Mouse (Mus musculus): ENCODE data around the gene Fras1. TPM values are rescaled to one million over a fixed set of nuclear protein-coding genes. Genes with fewer than 3 reads are reported as not detected.

The Fras1 gene
- total RNA-seq, 2 experiments from 2014 or later: 10.9 to 14.3 TPM

GRCm38 (mm10) chr5:96635146-96635862 is 261.5 kb downstream of the Fras1 start:
- no peak for DNase-seq (ENCODE audit: extremely low spot score in 1 of 2, low spot score in 1 of 2)

GRCm38 (mm10) chr5:96635866-96636265 is 262.1 kb downstream of the Fras1 start:
- peak in 1 of 2 experiments; percentile 10 for DNase-seq (ENCODE audit: extremely low spot score in 1 of 2, low spot score in 1 of 2)

DNA sequence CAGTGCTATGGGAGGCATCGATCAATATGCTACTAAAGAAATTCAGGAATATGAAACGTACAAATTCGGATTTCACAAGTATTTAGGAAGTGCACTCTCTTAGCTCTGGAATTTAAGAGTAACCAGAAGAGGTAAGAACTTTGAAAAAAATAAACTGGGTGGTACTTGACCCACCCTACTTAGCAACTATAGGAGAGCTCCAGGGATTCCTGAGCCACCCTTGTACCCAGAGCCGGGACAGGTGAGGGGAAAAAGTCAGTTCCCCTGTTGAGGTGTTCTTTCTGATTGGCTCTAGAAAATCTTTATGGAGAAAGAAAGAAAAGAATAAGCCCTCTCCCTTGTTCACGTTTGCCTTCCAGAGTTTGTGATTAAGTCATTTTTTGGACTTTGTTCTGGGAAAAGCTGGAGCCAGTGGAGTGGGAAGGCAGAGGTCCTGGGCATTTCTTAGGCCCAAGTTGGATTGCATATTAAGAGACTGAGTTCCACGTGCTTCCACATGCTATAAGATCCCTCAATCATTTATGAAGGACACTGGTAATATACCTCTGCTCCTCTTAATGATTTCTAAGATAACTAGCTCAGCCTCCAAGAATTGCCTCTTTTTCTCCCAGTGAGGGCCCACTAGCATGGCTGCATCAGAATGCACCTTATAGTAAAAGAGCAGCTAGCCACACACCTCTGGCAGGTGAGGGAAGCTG is 265.6 kb downstream of the Fras1 start:
- no peak for DNase-seq (ENCODE audit: extremely low spot score in 1 of 2, low spot score in 1 of 2)

GRCm38 (mm10) chr5:96641297-96641696 is 267.5 kb downstream of the Fras1 start:
- no peak for DNase-seq (ENCODE audit: extremely low spot score in 1 of 2, low spot score in 1 of 2)

- DNase-seq (ENCODE audit: extremely low spot score in 1 of 2, low spot score in 1 of 2): no peak
Measured at GRCm38 (mm10) chr5:96675676-96676075, 301.9 kb downstream of the Fras1 start.

- peak in 1 of 2 experiments; percentile 47 for DNase-seq (ENCODE audit: extremely low spot score in 1 of 2, low spot score in 1 of 2)
Measured at GRCm38 (mm10) chr5:96677498-96677897, 303.7 kb downstream of the Fras1 start.

GRCm38 (mm10) chr5:96681085-96681484 is 307.3 kb downstream of the Fras1 start:
- no peak for DNase-seq (ENCODE audit: extremely low spot score in 1 of 2, low spot score in 1 of 2)

GRCm38 (mm10) chr5:96682777-96683176 is 309.0 kb downstream of the Fras1 start:
- no peak for DNase-seq (ENCODE audit: extremely low spot score in 1 of 2, low spot score in 1 of 2)

GRCm38 (mm10) chr5:96688885-96689284 is 315.1 kb downstream of the Fras1 start:
- no peak for DNase-seq (ENCODE audit: extremely low spot score in 1 of 2, low spot score in 1 of 2)

DNA sequence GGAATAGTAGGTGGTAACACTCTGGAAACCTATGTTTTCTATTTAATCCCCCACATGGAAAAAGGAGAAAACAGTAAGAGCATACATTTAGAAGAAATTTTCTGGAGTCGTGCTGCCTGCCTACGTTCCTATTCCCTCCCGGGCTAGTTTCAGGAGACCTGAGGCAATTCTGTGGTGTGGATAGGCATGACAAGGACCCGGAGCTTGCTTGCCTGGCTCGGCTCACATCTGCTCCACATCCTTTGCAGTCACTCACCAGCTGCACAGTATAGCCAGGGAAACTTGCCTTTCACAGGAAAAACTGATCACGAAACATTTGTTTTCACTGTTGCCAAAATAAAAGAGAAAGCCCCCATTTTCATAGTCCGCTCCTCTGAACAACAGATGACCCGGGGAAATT is 325.2 kb downstream of the Fras1 start:
- no peak for DNase-seq (ENCODE audit: extremely low spot score in 1 of 2, low spot score in 1 of 2)

- no peak for DNase-seq (ENCODE audit: extremely low spot score in 1 of 2, low spot score in 1 of 2)
Measured at GRCm38 (mm10) chr5:96702706-96703625, 329.2 kb downstream of the Fras1 start.

DNA sequence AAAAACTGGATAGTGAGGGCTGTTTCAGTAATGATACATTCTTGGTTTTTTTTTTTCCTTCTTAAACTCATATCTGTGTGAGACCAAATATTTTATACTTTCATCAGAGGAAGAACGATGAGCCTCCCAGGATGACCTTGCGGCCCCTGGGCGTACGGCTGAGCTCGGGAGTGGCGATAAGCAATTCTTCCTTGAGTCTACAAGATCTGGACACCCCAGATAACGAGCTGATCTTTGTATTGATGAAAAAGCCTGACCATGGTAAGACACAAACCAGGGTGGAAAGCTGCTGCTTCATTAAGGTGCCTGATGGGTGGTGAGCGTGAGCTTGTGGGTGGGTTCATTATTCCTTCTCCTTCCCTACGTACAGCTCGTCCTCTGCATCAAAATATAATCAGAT is 334.8 kb downstream of the Fras1 start:
- no peak for DNase-seq (ENCODE audit: extremely low spot score in 1 of 2, low spot score in 1 of 2)

DNA sequence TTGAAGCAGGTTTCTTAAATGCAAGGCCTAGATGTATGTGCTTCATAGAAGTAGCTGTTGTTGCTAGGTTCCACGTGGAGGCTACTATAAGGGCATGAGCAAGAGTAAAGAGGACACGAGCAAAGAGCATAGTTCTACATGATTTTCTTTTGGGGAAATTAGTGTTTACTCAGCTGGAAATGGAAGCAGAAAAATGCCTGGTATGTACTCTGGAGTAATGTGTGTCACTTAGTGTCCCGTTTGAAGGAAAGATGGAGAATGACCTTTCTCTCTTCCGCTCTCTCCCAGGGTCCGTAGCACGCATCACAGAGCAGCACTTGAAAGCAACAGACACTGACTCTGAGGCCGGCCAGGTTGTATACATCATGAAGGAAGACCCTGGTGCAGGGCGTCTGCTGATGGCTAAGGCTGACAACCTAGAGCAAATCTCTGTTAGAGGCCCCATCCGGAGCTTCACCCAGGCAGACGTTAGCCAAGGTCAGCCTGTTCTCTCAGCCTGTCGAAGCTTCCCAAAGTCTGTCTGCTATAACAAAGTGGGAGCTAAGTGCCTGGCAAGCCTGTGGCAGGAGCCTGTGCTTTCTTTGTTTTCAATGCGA is 338.4 kb downstream of the Fras1 start:
- no peak for DNase-seq (ENCODE audit: extremely low spot score in 1 of 2, low spot score in 1 of 2)

GRCm38 (mm10) chr5:96712799-96713198 is 339.0 kb downstream of the Fras1 start:
- DNase-seq (ENCODE audit: extremely low spot score in 1 of 2, low spot score in 1 of 2): no peak

- no peak for DNase-seq (ENCODE audit: extremely low spot score in 1 of 2, low spot score in 1 of 2)
Measured at GRCm38 (mm10) chr5:96716273-96717034, 342.7 kb downstream of the Fras1 start.

GRCm38 (mm10) chr5:96717690-96718089 is 343.9 kb downstream of the Fras1 start:
- no peak for DNase-seq (ENCODE audit: extremely low spot score in 1 of 2, low spot score in 1 of 2)

DNA sequence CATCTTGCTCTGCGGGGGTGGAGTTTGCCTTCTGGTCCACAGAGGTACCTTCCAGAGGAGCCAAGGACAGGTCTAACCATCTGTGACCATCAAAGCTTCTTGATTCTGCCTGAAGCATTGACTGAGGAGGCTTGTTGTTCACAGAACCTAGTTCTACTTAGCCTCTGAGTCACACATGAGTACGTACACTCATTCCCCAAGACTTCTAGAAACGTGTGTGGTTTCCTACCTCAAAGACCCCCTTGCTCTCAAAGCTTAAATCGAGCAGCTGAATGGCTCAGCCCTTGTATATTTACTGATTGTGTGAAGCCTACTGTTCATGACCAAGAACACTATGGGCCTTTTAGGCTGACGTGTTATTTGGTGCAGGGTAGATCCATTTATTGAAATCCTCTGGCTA is 344.8 kb downstream of the Fras1 start:
- DNase-seq (ENCODE audit: extremely low spot score in 1 of 2, low spot score in 1 of 2): no peak

DNA sequence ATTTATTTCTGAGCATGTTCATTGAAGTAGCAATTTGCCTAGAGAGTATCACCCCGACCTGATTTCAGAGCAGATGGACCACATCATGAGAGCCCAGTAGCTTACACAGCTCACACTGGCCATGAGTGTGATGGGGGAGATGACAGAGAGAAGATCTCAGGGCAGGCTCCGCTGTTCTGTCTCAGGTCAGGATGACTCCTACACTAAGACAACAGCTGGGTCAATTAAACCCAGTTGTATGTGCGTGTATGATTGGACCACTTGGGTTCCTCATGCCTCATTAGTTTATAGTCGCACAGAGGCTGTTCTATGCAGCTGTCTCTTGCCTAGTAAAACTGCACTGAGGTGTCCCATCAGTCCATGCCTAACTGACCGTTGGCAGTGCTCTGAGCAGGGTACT is 345.5 kb downstream of the Fras1 start:
- DNase-seq (ENCODE audit: extremely low spot score in 1 of 2, low spot score in 1 of 2): no peak

DNA sequence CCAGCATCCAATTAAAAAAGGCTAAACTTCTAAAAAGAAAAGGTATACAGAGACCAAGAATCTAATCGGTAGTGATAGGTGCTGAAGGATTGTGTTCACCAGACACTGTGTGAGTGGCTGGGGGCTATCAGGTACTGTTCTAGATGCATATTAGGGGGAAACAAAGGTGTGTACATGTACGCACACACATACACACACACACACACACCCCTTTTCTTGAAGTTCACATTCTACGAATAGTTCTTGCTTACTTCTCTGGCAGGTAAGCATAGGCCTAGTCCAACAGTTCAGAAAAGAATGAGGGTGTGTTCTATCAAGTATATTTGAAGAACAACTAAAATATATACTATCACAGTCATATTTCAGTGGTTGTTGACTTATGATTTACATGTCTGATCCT is 348.9 kb downstream of the Fras1 start:
- no peak for DNase-seq (ENCODE audit: extremely low spot score in 1 of 2, low spot score in 1 of 2)
